Mouse (Mus musculus) MEL-GATA-1-ER (cell line): ENCODE measurements around the gene Lrp6.

Experiments used
- DNase-seq: peaks from one replicate; pipeline ENCODE4 v3.0.0-alpha.2; 2012; ENCODE audit warnings: low read depth; ENCODE audit errors: extremely low read depth

The Lrp6 gene

DNA sequence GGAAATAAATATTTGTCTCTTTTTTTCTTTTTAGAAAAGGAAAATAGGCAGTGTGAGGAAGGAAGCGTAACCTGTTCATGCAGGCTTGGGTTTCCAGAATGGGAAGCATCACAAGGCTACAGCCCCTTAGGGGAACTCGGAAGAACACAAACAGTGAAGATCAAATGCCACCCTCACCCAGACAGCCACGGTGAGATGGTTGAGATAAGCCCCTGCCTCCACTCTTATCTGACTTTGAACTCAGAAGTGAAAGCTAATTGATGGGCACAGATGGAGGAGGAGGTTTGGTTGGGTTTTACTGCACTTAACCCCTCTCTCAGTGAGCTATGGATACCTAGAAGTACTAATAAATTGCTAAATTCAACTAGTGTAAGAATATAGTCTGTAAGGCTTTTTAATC is 33.7 kb downstream of the Lrp6 start:
- no peak for DNase-seq

DNA sequence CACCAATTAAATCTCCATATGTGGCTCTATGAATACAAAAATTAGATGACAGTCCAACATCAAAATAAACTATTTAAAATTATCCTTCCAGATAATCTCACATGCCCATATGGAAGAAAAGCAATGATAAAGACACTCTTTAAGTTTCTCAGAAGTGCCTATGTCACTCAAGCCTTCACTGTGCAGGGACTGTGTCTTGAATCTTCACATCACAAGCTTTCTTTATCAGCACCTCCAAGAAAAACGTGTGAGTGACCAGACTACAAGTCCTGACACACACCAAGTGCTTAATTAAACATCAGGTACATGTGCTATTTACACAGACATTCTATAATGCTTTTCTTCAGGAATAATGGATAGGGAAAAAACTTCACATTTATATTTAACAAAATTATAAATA is 34.8 kb downstream of the Lrp6 start:
- DNase-seq, result no peak

DNA sequence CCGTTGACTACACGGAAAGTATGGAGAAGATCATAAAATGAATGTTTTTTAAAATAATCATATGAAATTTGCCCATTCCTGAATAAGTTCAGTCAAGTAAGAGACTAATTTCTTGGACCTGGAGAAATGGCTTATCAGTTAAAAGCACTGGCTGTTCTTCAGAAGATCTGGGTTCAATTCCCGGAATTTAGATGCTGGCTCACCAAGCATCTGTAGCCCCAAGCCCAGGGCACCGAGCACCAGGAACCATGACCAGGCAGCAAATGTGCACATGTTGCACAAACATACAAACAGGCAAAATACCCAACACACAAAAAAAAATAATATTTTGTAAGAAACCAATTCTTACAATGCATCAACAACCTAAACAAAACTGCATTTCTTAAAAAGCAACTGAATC is 37.4 kb downstream of the Lrp6 start:
- DNase-seq, result no peak

DNA sequence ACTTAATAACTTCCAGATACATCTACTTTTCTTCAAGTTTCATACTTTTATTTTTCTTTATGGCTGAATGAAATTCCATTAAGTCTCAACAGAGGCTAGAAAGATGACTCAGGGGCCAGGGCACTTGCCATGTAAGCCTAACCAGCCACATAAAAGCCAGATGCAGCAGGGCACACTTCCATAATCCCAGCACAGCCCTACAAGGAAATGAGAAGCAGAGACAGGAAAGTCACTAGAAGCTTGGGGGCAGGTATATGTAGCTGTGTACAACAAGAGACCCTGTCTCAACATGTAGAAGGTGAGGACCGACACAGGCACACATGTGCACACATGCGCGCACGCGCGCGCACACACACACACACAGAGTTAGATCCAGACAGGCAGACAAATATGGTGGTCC is 38.4 kb downstream of the Lrp6 start:
- DNase-seq, result no peak

DNA sequence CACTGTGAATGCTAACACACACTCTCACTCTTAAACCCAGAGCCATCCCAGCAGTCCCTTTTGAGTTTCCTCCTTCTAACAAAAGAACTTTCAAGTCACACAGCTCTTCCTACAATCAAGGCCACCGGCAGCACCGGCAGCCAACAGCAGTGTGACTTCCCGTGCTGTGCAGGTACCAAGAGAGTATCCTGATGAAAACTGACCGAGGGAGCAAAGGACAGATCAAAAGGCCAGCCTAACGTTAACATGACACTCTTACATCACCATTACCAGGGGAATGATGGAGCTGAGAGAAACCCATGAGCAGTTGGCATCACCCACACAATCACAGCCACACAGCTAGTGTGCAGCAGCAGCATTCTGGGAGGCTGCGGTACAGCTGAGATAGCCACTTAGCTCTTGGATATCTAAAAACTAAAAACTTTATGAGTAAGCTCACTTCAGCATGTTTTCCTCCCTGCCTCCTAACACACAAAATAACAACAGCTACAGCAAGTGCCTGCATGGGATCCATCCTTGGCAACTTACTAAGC is 39.1 kb downstream of the Lrp6 start:
- DNase-seq, result no peak

DNA sequence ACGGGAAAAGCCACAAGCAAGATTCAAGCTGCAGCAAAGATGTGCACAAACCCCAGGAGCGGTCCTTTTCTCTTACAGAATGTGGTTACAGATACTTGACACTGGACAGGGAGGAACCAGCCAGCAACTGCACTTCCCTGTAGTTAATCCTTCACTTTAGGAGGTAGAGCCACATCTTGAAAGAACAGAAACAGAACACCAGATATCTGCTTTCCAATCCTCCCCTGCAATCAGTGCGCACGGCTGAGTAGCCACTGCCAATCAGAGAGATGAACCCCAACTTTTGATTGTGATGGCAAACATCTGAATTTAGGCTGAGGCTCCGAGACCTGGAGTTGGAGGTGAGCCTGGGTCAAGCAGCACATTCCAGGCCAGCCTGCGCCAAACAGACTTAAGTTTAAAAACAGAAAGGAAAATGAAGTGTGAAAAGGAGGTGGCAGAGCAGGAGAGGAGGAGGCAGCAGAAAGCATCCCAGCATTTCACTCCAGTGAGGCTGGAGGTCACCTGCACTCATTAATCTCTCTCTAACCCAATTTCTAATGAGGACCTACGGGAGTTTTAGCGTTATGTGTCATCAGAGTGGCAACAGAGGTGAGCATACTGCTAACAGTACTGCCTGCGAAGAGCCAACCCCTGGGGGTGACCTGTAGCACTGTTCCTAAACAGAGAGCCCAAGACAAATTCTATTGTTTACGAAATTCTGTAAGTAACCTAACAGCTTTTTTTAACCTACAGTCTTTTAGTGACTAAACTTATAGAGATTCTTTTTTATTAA is 39.8 kb downstream of the Lrp6 start:
- DNase-seq, result no peak

DNA sequence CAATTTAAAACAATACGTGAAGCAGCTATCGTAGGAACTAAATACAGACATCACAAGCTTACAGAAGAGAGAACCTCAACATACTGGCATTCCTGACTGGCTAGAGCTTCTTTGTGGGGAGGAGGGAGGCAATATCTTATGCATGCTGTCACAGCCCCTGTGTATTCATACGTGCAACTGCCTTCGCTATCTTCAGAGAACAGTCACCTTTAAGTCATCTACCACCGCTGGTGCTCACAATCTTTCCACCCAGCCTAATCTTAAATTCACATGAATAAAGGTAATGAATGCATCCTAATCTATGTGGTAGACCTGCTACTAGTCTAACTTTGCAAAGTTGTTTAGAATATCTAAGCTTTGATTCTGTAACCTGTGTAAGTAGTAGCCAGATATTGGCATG is 40.5 kb downstream of the Lrp6 start:
- DNase-seq, result no peak

DNA sequence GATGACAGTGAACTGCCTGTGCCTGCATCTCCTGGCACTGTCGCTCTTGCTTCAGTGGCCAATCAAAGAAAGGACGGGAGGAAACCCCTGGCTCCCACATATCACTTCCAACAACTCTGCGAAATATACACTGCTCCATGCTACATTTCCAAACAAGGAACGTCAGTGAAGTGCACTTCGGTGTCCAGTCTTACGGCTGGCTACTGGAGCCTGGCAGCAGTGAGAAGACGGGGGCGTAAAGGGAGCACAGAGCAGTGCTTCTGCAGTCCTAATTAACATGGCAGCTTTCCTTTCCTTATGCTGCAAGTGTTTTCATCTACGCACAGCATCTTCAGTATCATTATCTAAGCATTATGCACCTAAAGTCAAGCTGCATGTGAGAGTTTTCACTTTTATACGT is 45.4 kb downstream of the Lrp6 start:
- no peak for DNase-seq

DNA sequence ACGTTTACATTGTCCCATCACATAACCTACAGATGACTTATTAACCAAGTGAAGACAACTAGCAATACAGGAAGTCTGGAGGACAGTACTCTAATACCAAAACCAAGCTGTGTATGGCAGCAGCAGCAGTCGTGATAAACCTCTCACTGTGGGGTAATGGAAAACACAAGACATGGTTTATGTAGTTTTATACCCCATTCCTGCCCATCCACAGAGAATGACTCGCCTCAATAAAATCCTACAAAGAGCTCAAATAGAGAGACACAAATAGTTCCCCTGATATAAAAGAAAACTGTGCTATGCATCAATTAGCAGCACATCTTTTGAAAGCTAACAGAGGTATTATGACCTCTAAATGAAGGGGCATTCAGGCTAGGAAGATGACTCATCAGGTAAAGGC is 45.9 kb downstream of the Lrp6 start:
- DNase-seq, result no peak

DNA sequence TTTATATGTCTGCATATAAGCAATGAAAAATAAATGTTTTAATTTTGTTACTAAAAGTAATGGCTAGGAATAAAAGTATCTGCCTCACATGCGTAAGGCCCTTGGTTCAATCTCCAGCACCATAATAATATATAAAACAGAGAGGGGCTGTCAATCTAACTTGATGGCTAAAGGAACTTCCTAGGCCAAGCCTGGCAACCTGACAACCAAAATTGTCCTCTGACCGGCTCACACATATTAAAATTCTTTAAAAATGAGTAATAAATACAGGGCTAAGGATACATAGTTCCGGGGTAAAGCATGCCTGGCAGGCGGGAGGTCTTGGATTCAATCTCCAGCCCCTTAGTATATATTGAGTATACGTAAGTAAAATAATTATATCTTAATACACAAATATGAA is 48.3 kb downstream of the Lrp6 start:
- DNase-seq, result no peak

DNA sequence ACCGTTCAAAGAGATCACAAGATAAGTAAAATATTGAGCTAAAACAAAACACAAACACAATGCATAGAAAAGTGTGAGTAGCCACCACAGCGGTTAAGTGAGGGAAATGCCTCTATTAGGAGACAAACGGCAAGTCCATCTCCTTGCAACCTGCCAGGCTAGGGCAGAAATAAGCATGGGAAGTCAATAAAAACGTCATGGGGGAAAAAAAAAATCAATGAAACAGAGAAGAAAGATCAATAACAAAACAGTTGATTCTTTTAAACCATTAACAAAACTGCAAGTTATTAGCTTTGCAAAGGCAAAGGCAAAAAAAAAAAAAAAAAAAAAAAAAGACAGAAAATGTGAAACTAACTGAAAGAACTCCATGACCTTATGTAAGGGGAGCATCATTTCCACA is 49.6 kb downstream of the Lrp6 start:
- DNase-seq, result no peak

DNA sequence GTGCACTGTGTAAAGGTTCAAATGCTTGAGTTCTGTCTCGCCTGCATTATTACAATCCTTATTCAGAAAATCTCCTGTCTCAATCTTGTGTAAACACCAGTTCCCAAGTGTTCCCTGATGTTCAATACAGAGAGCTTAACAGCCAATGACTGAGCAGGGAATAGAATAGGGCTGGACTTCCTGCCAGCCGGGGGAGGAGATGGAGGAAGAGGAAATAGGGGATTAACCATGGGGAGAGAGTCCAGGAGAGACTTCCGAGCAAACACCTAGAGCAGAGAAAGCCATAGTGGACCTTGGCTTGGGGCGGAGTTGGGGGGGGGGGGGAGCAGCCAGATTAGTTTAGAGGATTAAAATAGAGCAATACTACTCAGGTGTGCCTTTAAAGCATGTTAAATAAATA is 51.3 kb downstream of the Lrp6 start:
- no peak for DNase-seq

DNA sequence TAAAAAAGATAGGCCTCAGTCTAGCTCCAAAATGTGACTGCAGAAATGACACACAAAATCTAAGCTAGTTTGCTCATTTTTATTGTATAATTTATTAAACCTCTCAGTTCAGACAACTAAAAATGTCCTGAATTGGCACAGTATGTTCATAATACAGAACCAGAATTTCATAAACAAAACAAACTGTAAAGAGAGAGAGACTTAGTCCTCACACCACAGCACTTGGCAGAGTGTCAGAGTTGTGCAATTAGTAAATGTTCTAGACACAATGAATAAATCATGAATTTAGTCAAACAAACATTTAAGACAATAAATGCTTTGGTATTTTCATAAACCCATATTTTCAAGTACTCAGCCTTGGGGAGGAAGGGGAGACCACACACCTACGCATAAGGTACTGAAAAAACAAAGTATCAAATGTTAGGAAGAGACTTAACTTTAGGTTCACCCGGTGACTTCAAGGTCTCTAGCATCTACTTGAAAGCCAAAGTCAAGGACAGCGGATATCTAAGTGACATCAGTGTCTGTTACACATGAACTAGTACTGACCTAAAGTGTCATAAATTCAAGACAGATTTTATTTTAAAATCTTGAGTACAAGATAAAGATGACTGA is 52.8 kb downstream of the Lrp6 start:
- no peak for DNase-seq

DNA sequence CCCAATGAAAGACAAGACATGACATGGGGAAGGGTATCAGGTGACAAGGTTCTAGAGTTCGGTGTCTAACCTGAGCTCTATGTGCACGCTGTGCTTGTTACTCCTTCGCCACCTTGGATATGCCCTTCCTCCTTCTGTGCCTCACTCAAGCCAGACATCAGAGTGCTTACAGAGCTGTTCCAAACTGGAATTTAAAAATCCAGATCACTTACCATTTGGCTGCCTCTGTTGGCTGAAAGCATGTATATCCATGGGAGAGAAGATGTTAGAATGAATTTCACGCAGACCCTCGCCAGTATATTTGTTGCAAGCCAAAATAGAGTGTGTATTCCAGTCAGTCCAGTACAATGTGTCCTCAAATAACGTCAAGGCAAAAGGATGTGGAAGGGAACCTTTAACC is 53.8 kb downstream of the Lrp6 start:
- no peak for DNase-seq

DNA sequence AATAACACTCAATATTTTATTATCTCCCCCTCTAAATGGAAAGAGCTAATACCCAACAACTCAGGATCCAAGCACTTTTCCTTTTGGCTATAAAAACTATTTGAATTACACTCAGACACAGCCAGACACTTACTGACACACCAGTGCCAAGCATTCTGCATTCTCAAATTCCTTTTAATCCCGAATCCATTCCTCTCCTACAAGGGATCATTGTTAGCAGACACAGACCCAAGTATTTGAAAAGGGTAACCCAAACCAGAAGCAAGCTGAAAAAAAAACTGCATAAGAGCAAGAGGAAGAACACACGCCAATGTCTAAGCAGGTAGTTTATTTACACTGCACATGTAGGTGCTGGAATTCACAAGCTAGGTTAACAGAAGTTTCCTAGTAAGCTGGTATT is 54.3 kb downstream of the Lrp6 start:
- DNase-seq, result no peak

DNA sequence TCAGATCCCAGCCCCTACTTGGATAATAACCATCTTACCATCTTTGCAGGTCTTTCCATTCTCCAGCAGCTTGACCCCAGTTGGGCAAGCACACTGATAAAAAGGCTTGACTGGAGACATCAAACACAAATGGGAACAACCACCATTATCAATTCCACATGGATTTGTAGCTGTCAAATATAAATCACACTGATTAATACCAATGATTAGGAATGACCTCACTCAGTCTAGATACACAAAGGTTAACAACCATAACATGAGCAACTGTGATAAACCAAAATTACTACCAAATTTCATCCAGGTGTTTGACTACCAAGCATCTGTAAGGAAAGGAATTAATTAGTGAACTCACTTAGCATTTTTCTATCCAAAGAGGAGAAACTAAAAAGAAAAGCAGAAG is 55.6 kb downstream of the Lrp6 start:
- no peak for DNase-seq

DNA sequence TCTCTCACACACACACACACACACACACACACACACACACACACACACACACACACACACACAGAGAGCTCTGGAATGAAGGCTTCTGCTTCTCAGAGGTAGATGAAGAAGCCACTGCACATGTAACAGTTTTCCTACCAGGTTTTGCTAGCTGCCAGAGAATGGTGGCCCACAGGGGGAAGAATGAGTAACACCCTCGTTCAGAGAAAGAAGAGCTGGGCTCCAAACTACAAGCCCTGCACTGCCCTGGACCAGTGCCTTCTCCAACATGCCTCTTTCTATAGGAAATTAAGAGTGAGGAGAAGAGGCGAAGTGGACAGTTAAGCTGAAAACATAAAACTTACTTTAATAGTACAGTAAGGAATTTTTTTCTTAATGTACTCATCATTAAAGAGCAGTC is 56.5 kb downstream of the Lrp6 start:
- no peak for DNase-seq

DNA sequence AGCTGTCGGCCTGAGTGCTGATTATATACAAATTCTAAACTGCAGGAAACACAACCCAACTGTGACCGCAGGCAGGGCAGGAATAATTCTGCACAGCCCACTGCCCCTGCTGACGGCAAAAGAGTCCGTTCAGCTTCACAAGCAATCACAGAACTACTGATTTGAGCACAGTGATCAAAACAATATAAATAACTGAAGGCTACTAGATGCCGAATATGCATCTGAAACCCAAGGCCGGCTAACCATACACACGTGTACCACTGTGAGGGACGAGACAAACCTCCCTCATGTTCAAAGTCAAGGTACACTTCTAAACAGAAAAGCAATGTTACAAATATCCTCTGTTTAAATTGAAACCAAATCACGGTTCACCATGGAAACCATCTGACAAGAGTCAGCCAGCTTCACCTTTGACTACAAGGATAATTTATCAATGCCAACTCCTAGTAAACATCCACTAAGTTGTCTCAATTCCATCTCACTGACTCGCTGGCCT is 57.0 kb downstream of the Lrp6 start:
- DNase-seq, result no peak

DNA sequence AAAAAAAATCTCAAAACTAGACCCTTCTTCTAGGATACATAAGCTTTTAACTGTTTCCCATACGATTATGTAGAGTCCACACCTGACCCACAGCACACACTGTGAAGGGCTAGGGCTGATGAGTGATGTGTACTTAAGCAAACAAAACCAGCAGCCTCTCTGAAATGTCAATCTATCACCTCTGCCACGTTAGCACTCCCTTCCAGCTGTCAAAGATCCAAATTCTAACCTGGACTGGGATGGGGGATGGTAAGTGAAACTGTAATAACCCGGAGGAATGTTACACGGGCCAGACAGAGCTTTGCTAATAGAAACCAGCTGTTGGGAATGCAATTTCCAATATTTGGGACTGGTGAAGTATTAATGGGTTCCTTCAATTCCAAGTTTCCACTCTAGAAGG is 61.9 kb downstream of the Lrp6 start:
- no peak for DNase-seq

DNA sequence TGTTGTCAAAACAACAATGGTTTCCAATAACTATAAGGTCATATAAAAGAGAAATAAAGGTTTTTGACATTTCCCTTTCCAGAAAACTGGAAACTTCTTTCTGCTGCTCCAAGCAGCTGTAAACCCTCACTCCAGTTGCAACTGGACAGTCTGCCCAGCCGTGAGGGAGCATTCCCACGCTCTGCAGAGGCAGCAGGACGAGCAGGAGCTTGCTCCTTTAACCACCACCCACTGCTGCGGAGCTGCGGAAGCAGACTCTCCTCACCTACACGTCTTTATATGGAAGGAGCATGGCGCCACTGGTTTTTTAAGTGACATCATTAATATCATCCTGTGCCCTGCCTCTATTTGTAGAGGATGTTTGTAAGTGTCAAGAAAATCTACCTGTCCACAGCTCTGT is 64.4 kb downstream of the Lrp6 start:
- DNase-seq, result no peak

DNA sequence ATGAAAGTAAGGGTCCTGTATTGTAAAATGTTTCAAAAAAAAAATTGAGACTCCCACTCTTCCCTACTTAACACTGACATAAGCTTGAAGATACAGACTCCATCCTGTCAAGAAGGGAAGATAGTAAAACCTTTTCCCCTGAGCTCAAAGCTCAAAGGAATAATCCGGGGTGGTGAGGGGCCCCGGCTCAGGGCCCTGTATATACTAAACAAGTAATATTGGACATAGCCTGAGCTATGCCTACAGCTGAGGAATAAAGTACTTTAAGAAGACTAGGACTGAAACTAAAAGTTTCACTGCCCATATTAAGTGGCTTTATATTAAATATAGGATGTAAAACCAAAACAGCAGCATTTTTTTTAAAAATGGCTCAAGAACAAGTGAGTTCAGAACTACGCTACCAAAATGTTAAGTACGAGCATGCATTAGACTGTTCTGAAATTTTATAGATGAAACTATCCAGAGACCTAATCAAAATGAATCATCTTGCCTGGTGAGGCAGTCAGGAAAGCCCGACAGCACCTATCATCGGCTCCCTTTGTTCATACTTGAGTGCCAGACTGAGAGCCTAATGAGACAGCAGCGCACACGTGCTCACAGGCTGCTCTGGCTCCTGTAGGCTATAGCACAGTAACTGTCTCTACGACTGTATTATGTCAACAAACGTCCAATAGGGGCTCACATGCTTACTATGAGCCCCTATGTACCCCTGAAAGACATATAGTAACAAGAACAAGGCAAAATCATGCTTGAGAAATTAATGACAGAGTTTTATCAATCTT is 66.2 kb downstream of the Lrp6 start:
- no peak for DNase-seq

DNA sequence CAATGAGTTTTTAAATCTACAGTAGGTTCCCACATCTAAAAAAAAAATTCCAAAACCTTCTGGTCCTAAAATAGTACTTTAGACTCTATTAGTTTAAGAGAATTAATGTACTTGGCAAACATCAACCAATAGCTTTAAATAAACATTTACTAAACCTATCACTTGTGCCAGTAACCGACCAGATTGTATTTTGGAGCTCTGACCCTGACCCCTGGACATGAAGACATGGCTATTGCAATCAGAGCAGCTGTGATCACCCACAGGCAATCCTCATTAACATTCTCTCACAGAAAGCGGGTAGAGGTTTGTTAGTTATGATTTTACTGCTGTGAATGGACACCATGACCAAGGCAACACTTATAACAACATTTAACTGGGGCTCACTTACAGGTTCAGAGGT is 67.7 kb downstream of the Lrp6 start:
- DNase-seq, result no peak
